Mouse (Mus musculus) gastrocnemius, postnatal 4 days (tissue): Measurements from ENCODE around the gene Tln1. TPM values are rescaled to one million over a fixed set of nuclear protein-coding genes. Genes with fewer than 3 reads are reported as not detected.
"Not testable (repeated sequence)": the region's sequence is repeated elsewhere in the genome, so short reads cannot be mapped to it uniquely, and the experiment has no call there.

ENCODE experiments used
- DNase-seq, 2 experiments: peaks; one replicate each; pipeline ENCODE4 v3.0.0; 2021 to 2022; ENCODE audit warnings: low spot score in 2 of 2, mixed read lengths in 2 of 2
- long read RNA-seq, 2 experiments: library from polyadenylated mRNA; stranded (forward); transcript quantifications; one replicate each; pipeline ENCODE4 v2.0.0; 2021
- total RNA-seq, 2 experiments: library from RNA; stranded (reverse); gene quantifications; 2 replicates each; pipeline ENCODE4 v1.2.3; 2021

Tln1 gene
- total RNA-seq = 100 to 1,000 TPM; 137 to 140 TPM
- long read RNA-seq, experiment 1, full-length matches to known transcripts = 10 of 84 reads
- long read RNA-seq, experiment 1, partial matches to known transcripts = 69 of 84 reads
- long read RNA-seq, experiment 1, other reads (novel, unspliced or antisense) = 5 of 84 reads
- long read RNA-seq, experiment 2, full-length matches to known transcripts = 17 of 109 reads
- long read RNA-seq, experiment 2, partial matches to known transcripts = 80 of 109 reads
- long read RNA-seq, experiment 2, other reads (novel, unspliced or antisense) = 12 of 109 reads

DNA sequence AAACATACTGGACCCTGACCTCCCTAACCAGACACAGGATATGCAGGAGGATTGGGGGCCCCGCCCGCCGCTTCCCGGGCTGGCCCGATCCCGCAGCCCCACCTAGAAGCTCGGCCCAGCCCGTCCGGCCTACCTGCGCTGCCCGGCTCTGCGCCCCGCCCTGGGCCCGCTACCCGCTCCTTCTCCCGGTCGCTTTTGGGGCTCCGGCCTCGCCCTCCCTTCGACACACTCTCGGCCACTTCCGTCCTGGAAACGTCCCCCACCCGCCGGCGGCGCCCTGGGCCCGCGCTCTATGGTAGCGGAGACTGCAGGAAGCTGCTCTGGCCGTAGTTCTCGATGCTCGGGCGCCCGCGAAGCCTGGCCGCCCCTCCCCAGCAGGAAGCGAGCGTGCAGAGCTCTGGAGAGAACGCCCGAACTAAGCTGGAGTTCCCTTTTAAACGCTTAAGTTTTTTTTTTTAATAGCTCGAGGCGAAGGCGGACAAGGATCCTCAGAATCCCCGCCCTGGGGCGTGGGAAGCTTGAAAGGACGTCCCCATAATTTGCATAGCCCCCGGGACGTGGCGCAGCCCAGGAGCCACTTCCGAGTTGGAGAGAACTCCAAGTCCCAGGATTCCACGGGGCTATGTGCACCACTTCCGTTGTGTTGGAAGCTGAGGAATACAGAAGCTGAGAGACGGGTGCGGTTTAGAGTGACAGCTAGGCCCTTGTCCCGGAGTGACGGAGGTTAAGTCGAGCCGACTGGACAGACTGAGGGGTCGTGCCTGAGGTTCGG lies at the start of gene Tln1, which contains the start of gene Creb3:
Gene Tln1 (minus strand): TSS at position 695 of the 772 bp plus-strand sequence.
Gene Creb3 (plus strand): TSS at position 336 of the 772 bp plus-strand sequence.
- peak; percentile 85 to 94 for DNase-seq

DNA sequence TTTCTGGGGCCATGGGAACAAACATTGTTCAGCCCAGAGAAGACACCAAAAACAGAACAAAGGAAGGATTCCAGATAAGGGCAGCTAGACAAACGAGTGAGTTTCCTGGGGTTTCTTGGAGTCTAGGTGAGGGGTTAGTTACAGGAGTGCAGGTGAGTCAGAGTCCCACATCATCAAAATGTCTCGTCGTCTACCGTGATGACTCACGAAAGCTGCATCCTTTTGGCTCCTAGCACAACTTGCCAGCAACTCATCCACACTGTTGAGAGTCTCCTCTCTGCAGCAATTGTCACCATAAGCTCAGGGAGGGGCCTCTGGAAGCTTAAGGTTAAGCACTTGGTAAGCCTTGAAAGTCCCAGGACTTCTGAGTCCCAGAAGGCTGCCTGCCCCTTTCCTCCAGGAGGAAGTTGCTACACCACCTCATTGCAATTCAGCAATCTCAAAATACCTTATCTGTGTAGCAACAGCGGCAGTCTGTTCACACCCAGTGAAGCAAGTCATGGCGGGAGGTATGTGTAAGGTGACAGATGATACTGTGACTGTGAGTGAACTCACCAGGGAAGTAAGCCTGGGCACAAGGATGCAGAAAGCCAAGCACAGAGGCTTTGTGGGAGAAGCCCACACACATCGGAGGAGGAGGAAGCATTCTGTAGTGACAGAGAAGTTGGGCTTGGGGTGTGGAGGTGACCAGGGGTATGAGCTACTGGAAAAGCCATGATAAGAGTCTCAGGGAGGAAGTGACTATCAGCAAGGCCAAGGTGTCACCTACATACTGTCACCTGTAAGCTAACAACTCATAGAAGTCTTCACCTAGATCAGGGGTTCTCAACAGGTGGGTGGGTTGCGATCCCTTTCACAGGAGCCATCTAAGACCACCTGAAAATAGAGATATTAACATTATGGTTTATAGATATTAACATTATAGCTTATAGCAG lies 42.5 kb upstream of the Tln1 start:
- no peak for DNase-seq

DNA sequence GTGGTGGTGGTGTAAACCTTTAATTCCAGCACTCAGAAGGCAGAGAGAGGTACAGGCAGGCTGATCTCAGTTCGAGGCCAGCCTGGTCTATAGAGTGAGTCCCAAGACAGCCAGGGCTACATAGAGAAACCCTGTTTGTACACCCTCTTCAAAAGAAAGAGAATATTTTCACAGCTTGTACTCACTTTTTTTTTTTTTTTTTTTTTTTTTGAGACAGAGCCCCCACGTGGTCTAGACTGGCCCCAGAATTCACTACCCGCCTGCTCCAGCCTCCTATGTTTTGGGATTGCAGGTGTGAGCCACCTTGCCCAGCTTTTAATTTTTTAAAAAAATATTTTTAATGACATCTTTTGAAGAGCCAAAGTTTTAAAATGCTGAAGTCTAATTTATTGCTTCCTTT lies 41.6 kb upstream of the Tln1 start:
- DNase-seq = no peak

DNA sequence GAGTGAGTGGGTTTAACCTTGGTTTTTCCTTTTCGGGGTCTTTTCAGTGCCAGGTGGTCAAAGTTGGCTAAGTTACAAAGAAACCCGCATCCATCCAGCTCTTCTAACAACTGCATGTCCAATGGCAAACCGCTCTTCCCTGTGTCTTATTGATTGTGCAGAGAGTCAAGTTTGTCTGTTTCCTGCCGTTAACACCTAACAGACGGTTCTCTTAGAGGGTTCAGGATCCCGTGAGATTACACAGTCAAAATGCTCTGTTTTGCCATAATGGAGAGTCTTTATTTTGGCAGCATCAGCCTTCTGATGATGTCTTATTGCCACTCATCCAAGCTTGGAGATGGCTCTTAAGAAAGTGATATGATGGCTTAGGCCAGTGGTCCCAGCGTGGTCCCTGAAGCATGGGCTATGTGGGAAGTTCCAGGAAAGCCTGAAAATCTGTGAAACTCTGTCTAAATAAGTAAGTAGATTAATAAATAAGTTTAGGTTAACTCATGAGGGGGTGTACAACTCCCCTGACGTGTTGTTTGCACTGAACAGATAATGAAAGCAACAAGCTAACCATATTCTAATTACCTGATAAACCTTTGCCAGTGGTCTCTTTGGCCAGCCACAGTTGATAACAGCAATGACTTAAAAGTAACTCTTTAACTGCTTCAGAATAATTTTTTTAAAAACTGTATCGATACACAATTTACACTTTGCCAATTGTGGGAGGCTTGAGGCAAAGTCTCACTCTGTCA lies 37.9 kb upstream of the Tln1 start:
- DNase-seq = no peak

DNA sequence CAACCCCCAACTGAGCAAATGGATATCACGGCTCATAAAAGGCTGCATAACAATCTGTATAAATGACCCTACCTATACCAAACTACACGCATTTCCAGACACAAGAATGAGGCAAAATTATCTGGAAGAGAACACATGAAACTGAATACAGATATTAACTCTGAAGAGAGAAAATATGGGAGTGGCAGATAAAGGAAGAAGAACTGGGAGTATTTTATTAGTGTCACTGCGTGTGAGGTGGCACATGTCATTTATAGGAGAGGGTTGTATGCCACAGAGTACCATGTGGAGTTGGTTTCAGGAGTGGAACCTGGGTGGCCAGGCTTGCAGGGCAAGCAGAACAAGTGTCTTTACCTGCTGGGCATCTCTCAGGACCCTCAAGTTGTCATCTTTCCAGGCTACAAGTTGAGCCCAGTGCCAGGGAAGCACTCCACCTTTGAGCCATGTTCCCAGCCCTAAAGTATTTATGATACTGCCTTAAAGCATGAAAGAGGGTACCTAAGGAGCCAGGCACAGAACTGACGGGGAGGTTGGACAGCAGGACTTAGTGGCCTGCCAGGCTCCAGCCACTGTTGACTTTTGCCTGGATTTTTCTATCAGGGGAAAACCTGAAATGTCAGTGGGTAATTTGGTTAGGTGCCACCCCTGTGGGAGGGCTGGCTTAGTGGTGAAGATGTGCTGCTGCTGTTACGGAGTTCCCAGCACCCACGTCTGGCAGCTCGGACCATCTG lies 36.3 kb upstream of the Tln1 start:
- no peak for DNase-seq

DNA sequence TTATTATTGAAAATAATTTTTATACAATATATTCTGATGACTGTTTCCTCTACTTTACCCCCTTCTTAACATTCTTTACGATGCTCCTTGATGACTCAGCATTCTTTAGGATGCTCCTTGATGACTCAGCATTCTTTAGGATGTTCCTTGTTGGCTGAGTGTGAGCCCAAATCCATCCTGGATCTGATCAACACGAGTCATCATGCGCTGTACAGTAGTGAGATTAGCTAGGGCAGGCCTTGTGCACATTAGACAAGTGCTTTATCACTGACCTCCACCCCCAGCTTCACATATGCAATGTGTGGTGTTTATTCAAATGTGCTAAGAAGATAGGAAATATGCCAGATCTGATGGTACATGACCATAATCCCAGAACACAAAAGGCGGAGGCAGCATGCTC lies 35.7 kb upstream of the Tln1 start:
- DNase-seq = no peak

DNA sequence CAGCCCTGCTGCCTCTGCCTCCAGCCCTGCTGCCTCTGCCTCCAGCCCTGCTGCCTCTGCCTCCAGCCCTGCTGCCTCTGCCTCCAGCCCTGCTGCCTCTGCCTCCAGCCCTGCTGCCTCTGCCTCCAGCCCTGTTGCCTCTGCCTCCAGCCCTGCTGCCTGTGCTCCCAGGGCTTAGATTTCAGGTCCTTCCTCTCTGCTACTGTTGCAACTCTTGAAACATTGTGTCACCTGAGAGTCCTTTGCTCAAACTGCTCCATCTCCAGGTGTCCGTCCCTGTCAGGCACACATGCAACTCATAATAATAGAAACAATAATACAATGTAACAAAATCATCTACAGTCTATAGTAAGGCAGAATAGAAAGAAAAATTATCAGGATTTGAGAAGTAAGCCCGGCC lies 34.1 kb upstream of the Tln1 start:
- not testable (repeated sequence) for DNase-seq

DNA sequence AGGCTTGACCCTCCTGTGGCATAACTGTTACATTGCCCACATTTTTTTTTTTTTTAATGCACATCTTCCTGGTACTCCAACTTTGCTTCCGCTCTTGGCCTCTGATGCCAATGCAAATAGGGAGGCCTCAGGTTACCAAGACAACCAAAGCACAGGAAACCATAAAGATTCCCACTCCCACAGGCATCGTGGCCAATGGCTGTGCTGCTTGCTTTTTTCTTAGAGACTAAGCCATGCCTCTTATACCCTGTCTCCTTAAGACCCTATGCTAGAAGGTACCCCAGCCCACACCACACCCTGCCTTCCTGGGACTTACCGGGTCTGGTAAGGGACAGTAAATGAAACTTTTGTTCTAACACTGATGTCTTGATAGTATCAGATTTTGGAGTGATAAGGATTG lies 31.0 kb upstream of the Tln1 start:
- no peak for DNase-seq

DNA sequence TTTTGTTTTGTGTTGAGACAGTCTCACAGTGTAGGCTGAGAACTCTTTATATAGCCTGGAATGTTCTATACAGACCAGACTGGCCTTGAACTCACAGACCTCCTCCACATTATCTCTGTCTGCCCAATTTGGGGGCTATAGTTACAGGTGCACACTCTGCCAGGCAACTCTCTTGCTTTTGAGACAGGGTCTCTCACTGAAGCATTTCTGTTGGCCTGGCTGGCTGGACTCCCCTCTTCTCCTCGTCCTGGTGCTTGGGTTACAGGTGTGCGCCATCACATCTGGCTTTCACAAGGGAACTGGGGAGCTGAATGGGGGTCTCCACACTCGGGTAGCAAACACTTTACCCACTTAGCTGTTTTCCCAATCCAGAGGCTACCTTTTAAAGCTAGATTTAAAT lies 29.5 kb upstream of the Tln1 start:
- no peak for DNase-seq

DNA sequence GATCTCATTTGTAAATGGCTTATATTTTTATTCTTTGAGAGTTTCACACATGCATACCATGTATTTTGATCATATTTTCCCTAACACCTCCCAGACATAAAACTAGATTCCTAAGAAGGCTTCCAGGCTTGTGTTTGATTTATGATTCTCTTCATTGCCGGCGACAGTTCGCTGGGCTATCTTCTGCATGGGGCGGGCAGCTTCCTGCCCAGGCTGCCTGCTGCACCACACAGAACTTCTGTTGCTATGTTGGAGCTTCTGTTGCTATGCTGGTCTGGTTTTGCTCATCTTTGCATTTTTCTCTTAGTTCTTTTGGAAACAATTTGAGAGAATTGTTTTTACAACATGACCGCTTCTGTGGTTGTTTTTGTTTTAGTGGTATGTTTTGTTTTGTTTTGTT lies 29.1 kb upstream of the Tln1 start:
- no peak for DNase-seq

DNA sequence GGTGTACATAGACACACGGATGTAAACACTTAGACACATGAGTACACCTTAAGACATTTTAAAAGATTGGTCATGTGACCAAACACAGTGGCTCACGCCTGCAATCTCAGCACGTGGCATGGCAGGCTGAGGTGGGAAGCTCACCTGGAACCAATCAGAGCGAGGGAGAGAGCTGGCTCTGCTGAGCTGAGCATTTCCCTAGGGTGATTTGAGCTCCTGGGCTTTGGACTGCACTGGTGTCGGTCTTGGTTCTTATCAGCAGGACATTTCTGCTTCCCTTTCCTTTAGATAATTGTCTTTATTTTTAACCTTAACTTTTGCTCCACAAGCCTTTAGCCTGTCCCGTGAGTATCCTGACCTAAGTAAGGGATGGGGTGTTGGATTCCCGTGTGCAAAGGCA lies 25.2 kb upstream of the Tln1 start:
- DNase-seq = no peak

DNA sequence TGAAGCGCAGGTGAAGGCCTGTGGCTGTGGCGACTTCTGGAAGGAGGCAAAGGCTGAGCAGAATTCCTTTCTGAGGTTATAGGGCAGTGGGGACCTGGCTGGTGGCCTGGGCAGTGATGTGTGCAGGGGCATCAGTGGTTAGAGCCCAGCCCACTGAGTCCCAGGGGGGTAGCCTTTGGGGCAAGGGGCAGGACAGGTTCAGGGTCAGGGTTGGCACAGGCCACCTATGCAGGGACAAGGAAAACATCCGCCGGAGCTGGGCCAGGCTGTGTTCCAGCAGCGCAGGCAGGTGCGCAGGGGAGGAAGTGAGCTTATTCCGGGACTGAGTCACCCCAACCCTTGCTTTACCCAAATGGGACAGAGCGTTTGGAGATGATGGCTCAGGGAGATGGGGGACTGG lies 23.9 kb upstream of the Tln1 start:
- no peak for DNase-seq

DNA sequence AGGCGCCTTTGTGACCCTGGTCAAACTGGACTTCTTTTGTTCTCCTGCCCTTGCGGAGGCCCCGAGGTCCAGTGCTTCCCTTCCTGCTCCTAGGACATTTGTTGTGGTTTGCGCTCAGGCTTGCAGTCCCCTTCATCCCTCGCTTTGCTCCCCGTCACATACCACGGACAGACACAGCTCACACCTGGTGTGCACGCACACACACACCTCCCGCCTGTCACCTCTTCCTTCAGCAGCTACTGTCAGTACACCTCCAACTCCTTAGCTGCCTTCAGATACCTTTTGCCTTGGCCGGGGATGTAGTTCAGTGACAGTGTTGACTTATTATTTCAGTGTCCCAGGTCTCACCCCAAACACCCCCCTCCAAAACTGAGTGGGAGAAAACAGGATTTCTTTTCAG lies 23.2 kb upstream of the Tln1 start:
- no peak for DNase-seq

DNA sequence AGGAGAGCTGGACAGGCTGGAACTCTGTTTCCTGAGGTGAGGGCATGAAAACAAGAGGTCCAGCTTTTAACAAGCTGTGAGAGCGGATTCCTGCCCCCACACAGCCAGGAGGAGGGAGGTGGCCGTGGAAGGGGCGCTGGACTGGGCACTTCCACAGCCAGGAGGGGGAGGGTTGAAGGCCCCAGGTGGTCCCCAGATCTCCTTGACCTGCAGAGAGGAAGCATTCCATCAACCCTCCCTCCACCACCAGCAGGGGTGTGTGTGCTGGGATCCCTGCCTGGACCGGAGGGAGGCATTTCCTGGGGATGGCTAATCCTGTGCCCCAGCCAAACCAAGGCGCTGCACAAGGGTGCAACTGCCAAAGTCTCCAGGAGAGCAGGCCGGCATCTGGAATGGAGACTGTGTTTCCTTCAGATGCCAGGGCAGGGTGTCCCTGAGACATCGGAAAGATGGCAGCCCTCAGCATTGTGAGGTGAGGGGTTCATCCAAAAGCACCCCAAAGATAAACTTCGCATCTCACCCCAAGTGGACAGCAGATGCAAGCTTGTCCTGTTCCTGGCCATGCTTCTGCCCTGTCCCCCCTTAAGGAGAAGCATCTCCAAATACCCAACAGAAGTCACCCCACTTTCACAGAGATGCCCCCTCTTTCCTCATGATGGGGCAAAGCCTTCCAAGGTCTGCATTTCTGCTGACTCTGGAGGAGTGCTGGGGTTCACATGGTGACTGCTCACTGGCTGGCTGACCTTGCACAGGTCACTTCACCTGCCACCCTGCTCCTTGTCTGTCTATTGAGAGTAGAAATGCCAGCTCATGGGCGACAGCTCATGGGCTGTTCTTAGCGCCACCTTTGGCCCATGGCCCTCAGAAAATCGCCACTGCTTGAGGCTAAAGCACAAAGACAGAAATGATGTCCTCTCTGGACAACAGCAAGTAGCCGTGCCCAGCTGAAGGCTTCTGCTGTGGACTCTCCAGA lies 22.2 kb upstream of the Tln1 start, which contains the start of gene Msmp:
Gene Msmp (minus strand): TSS at position 51 of the 973 bp plus-strand sequence.
- DNase-seq = no peak

DNA sequence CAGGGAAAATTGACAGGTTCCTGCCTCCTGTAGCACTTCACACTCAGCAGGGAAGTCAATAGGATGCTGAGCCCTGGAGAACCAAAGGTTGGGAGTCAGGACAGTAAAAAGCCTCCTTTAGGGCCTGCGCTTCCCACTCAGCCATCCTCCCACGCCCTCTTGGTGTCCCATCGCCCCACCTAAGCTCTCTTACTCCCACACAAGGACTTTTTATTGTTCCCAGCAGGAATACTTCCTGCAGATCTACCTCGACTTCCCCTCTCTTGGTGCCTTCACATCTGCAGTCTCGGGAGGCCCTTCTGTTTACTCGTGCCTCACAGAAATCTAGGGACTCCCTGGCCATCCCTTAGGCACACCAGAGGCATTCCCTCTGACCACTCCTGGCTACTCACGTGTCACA lies 20.9 kb upstream of the Tln1 start:
- DNase-seq = no peak

DNA sequence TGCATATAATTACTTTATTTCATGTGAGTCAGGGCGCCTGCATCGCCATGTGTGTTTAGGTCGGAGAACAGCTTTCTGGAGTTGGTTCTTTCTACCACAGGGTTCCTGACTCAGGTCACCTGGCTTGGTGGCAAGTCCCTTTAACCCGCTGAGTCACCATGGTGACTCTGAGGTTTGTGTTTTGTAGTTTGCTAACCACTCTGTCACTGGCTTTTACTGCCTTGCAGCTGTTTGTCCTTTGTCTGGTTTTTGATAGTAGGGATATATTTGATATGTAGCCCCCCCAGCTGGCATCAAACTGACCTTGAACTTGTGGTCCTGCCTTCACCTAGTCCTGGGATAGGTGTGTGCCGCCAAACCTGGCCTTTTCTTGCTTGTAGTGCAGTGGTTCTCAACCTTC lies 19.8 kb upstream of the Tln1 start:
- no peak for DNase-seq

DNA sequence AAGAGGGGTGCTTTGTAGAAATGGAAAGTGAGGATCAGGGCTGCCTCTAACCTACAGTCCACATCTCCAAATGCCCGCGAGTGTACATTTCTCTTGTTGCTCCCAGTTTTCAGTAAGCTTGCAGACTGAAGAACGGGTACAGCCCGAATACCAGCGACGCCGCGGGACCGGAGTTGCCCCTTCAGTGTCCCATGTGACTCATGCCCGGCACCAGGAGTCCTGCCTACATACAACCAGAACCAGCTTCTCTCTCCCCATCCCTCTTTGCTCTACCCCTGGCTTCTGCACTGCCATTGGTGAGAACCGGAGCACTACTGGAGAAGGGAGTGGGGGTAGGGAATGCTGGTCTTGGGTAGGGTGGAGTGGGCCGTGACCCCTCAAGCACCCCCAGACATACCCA lies 18.9 kb upstream of the Tln1 start:
- no peak for DNase-seq

DNA sequence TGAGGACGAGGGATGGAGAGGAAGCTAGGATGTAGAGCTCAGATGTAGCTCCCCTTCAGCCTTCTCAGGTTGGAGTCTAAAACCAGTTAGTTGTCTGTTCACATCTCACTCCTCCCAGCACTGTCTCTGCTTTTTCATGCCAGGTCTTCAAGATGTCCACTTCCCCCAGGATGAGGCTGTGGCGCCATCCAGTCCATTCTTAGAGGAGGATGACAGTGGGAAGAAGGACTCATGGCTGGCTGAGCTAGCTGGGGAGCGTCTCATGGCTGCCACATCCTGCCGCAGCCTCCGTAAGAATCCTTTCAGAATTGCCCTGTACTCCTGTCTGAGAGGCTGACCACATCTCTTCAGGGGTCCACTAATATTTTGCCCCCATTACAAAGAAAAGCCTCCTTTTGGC lies 18.2 kb upstream of the Tln1 start:
- DNase-seq = no peak

DNA sequence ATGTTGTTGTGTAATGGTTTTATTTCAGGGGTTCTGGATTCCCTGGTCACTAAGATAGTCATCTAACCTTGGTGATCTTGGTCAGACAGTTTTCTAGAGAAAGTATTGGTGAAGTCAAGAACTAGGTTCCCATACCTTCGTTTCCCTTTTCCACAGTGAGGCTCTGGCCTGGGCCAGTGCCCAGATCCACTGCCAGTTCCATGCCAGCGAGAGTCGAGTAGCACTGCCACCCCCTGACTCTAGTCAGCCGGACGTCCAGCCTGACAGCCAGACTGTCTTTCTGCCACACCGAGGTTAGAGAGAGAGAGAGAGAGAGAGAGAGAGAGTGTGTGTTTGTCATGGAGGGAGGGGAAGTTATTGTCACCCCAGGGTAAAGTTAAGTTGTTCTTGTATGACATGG lies 17.2 kb upstream of the Tln1 start:
- DNase-seq = no peak
